Mouse (Mus musculus) heart, embryonic 16.5 days (tissue): ENCODE results near the gene Wdr72. TPM values are rescaled to one million over a fixed set of nuclear protein-coding genes. Genes with fewer than 3 reads are reported as not detected.

ENCODE experiments used
- ATAC-seq: fragments of 200-750 bp; cut with Nextera tagmentation; replicated peaks from 2 replicates; pipeline ENCODE4 v1.8.0; 2017; ENCODE audit warnings: moderate number of reproducible peaks; ENCODE audit not compliant: insufficient read depth, low FRiP score; ENCODE audit errors: extremely low read depth
- H3K27ac ChIP-seq: fragments of 300-500 bp; sonication (generic); 2 replicates; pipeline ENCODE4 v1.5.1; 2014; ENCODE audit warnings: mild to moderate bottlenecking, low read length, control low read depth, moderate library complexity
- H3K27me3 ChIP-seq: fragments of 300-500 bp; sonication (generic); 2 replicates; pipeline ENCODE4 v1.6.1; 2014; ENCODE audit warnings: low read length, mixed read lengths; ENCODE audit not compliant: control insufficient read depth, insufficient read depth
- H3K36me3 ChIP-seq: fragments of 300-500 bp; sonication (generic); 2 replicates; pipeline ENCODE4 v1.6.1; 2014; ENCODE audit not compliant: control insufficient read depth, insufficient read depth
- H3K4me1 ChIP-seq: fragments of 300-500 bp; sonication (generic); 2 replicates; pipeline ENCODE4 v1.6.1; 2014; ENCODE audit warnings: low read length, mixed read lengths; ENCODE audit not compliant: control insufficient read depth, insufficient read depth
- H3K4me2 ChIP-seq: fragments of 300-500 bp; sonication (generic); 2 replicates; pipeline ENCODE4 v1.6.1; 2014; ENCODE audit warnings: low read depth, mild to moderate bottlenecking, control low read depth, low read length
- H3K4me3 ChIP-seq: fragments of 300-500 bp; sonication (generic); 2 replicates; pipeline ENCODE4 v1.5.1; 2014; ENCODE audit warnings: mild to moderate bottlenecking, control low read depth, low read length
- H3K9ac ChIP-seq: fragments of 300-500 bp; sonication (generic); 2 replicates; pipeline ENCODE4 v1.6.1; 2014; ENCODE audit warnings: low read length, control low read depth
- H3K9me3 ChIP-seq: fragments of 300-500 bp; sonication (generic); replicated peaks from 2 replicates; pipeline ENCODE4 v1.6.1; 2016; ENCODE audit warnings: low read length; ENCODE audit not compliant: control insufficient read depth
- WGBS: fragments of 180-500 bp; shearing (Covaris S2); extraction: QIAGEN DNeasy Blood & Tissue Kit; methylation state at CpG from one replicate; pipeline ENCODE4 v1.1.7; 2014; 5-methylcytosine and 5-hydroxymethylcytosine counted together
- polyA plus RNA-seq: library from polyadenylated mRNA; unstranded; fragments of >200 nt; fragmentation: Nextera tagmentation; extraction: Ambion mirVana; gene quantifications from 2 replicates; pipeline ENCODE4 v1.2.1, GENCODE M21; 2015

The Wdr72 gene
- polyA plus RNA-seq, 1 experiment from 2014 or later, result 1.5 TPM

GRCm38 (mm10) chr9:74258389-74258788 lies 148.2 kb downstream of the Wdr72 start:
- H3K27me3 ChIP-seq, result no peaks in the 10 kb centered on the region
- no peaks in the 10 kb centered on the region for H3K4me1 ChIP-seq
- H3K36me3 ChIP-seq, result no peaks in the 10 kb centered on the region
- no peak overlapping the region for H3K4me3 ChIP-seq
- H3K9me3 ChIP-seq, result no peaks in the 10 kb centered on the region
- H3K27ac ChIP-seq, result no peak overlapping the region
- no peak for ATAC-seq
- H3K4me2 ChIP-seq, result no peak overlapping the region
- no peak overlapping the region for H3K9ac ChIP-seq
- 72% methylated on average over 4 of the region's 4 CpGs for WGBS

DNA sequence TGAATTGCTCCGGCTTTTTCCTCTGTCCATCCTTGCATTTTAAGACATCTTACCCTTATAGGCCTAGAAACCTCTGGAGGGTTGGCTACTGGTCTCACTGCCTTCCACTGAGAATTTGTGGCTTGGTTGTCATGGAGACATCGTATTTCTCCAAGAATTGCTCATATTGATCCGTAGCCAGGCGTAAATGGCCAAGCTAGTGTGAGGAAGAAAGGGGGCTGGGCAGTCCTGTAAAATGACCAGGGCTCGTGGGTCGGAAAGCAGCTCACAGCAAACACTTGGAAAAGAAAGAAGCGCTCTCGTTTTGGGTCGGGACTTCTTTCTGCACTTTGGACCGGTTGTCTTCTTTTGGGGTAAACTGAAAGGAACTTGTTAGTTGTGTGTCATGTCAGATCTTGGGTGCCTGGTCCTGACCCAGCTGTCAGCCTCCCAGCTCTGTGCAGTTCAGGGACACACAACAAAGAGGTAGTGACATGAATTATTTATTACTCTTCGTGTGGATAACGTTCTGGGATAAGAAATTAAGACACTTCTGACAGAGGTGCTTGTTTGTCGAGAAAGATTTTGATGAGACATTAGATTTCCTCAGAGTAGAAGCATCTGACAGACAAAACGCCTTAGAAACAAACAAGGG lies 167.7 kb downstream of the Wdr72 start:
- H3K9me3 ChIP-seq, result no peaks in the 10 kb centered on the region
- no peaks in the 10 kb centered on the region for H3K27me3 ChIP-seq
- H3K4me2 ChIP-seq, result no peak overlapping the region
- no peak for ATAC-seq
- no peak overlapping the region for H3K4me3 ChIP-seq
- no peak overlapping the region for H3K9ac ChIP-seq
- 0 out of 2 replicates have a peak, but pooled peaks cover 4% of the 10 kb centered on the region for H3K4me1 ChIP-seq
- 75% methylated on average over 14 of the region's 14 CpGs for WGBS
- no peak overlapping the region for H3K27ac ChIP-seq
- no peaks in the 10 kb centered on the region for H3K36me3 ChIP-seq

DNA sequence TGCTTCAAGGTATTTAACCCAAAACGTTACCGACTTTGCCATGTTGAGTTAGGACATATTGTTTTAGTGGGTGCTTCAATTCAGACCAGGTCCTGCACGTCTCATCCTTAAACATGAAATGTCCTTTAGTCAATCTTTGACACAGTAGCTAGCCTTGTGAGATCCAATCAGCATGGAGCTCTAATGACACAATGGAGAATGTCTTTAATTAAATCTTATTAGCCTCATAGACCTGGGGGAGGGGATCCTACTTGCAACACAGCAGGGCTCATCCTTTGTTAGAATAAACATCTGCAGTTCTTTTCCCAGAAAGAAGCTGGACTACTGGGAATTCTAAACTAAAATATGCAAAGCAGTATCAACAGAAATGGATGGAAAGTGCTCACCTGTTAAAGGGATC lies 171.9 kb downstream of the Wdr72 start:
- H3K9ac ChIP-seq, result no peak overlapping the region
- WGBS, result 53% methylated on average over 3 of the region's 3 CpGs
- H3K27ac ChIP-seq, result no peak overlapping the region
- H3K27me3 ChIP-seq, result no peaks in the 10 kb centered on the region
- ATAC-seq, result no peak
- H3K4me2 ChIP-seq, result no peak overlapping the region
- H3K4me3 ChIP-seq, result no peak overlapping the region
- H3K9me3 ChIP-seq, result no peaks in the 10 kb centered on the region
- no peaks in the 10 kb centered on the region; the same call in 1 of the 2 replicates for H3K4me1 ChIP-seq
- no peaks in the 10 kb centered on the region for H3K36me3 ChIP-seq

- Histone ChIP-seq H3K27ac (no peak overlapping the region), H3K9me3 (no peaks in the 10 kb centered on the region), H3K4me1 (no peaks in the 10 kb centered on the region; the same call in 1 of the 2 replicates), H3K9ac (no peak overlapping the region), H3K36me3 (no peaks in the 10 kb centered on the region), H3K27me3 (no peaks in the 10 kb centered on the region), H3K4me3 (no peak overlapping the region), H3K4me2 (no peak overlapping the region)
- no peak for ATAC-seq
- 23% methylated on average over 2 of the region's 2 CpGs for WGBS
Observed at GRCm38 (mm10) chr9:74286210-74286609, 176.1 kb downstream of the Wdr72 start.

- 69% methylated on average over 3 of the region's 3 CpGs for WGBS
- no peaks in the 10 kb centered on the region for H3K4me1 ChIP-seq
- H3K9me3 ChIP-seq, result no peaks in the 10 kb centered on the region
- H3K27ac ChIP-seq, result no peak overlapping the region
- no peak overlapping the region for H3K4me3 ChIP-seq
- no peaks in the 10 kb centered on the region for H3K36me3 ChIP-seq
- H3K4me2 ChIP-seq, result no peak overlapping the region
- H3K27me3 ChIP-seq, result no peaks in the 10 kb centered on the region
- H3K9ac ChIP-seq, result no peak overlapping the region
- ATAC-seq, result no peak
Observed at GRCm38 (mm10) chr9:74294479-74294878, 184.3 kb downstream of the Wdr72 start.

DNA sequence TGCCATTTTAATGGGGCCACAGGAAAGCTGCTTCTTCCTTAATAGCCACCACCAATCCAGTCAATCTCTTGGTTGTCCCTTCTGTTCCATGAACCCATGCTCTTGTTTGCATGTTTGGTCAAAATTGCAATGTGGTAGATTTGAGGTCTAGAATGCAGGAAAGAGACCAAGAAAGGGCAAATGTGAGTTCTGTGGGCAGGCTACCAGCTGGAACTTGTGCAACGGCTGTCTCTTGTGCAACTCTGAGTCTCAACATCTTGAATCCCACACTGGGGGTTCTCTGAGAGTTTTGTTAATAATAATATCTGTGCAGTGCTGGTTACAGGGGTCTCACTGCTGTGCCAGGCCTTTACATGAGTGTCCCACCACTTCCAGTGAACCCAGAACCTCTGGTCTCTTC lies 208.6 kb downstream of the Wdr72 start:
- no peak overlapping the region for H3K4me3 ChIP-seq
- no peaks in the 10 kb centered on the region for H3K9me3 ChIP-seq
- H3K9ac ChIP-seq, result no peak overlapping the region
- H3K36me3 ChIP-seq, result no peaks in the 10 kb centered on the region
- no peaks in the 10 kb centered on the region for H3K27me3 ChIP-seq
- 84% methylated on average over 1 of the region's 1 CpGs for whole genome bisulfite sequencing
- no peak overlapping the region for H3K27ac ChIP-seq
- H3K4me2 ChIP-seq, result no peak overlapping the region
- H3K4me1 ChIP-seq, result no peaks in the 10 kb centered on the region
- no peak for ATAC-seq

GRCm38 (mm10) chr9:74324089-74324924 lies 214.2 kb downstream of the Wdr72 start:
- Histone ChIP-seq H3K27ac (no peak overlapping the region), H3K4me3 (no peak overlapping the region), H3K9me3 (no peaks in the 10 kb centered on the region), H3K9ac (no peak overlapping the region), H3K4me1 (no peaks in the 10 kb centered on the region), H3K36me3 (no peaks in the 10 kb centered on the region), H3K4me2 (no peak overlapping the region), H3K27me3 (no peaks in the 10 kb centered on the region)
- 71% methylated on average over 11 of the region's 11 CpGs for WGBS
- ATAC-seq, result no peak

DNA sequence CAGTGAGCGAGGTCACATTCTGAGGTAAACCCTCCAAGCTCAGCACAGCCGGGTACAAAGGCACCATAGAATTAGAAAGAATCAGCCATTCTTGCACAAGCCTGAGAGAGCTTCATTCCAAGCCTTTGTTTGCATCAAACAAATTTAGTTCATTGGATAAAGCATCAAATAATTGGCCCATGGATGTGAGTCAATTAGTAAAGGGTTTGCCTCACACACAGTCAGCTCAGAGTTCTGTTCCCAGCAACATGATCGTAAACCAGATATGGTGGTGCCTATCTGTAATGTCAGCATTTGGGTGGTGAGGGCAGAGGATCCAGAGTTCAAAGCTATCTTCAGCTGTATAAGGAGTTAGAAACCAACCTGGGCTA lies 214.8 kb downstream of the Wdr72 start:
- WGBS, result 74% methylated on average over 3 of the region's 3 CpGs

DNA sequence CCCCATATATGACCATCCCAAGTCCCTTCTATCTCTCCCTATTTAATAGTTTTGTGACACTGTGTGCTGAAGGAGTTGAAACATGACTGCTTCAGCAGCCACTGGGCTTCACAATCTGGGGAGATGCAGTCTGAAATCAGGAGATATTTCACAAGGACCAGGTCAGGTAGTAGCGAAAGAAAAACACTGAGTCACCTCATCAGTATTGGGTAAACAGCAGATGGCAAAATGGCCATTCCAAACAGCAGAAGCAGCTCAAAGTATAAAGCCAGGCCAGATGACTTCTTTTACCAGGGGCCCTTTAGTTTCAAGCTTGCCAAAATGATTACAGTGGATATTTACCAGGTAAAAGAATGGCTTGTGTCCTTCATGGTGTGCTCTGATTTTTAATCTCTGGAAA lies 215.8 kb downstream of the Wdr72 start:
- no peak for ATAC-seq
- no peak overlapping the region for H3K4me3 ChIP-seq
- H3K27ac ChIP-seq, result no peak overlapping the region
- no peaks in the 10 kb centered on the region for H3K27me3 ChIP-seq
- no peaks in the 10 kb centered on the region for H3K4me1 ChIP-seq
- H3K36me3 ChIP-seq, result no peaks in the 10 kb centered on the region
- 81% methylated on average over 1 of the region's 1 CpGs for WGBS
- no peaks in the 10 kb centered on the region for H3K9me3 ChIP-seq
- no peak overlapping the region for H3K9ac ChIP-seq
- H3K4me2 ChIP-seq, result no peak overlapping the region

More for the DNA sequence above, 214.8 kb downstream of the Wdr72 start:
- Histone ChIP-seq H3K4me1 (no peaks in the 10 kb centered on the region), H3K36me3 (no peaks in the 10 kb centered on the region), H3K9ac (no peak overlapping the region), H3K9me3 (no peaks in the 10 kb centered on the region), H3K27ac (no peak overlapping the region), H3K4me2 (no peak overlapping the region), H3K4me3 (no peak overlapping the region), H3K27me3 (no peaks in the 10 kb centered on the region)
- ATAC-seq, result no peak
